Mouse (Mus musculus): ENCODE data around the gene Ttll6. TPM values are rescaled to one million over a fixed set of nuclear protein-coding genes. Genes with fewer than 3 reads are reported as not detected.

Gene Ttll6
- polyA plus RNA-seq, 1 experiment from 2014 or later: 0.51 TPM

DNA sequence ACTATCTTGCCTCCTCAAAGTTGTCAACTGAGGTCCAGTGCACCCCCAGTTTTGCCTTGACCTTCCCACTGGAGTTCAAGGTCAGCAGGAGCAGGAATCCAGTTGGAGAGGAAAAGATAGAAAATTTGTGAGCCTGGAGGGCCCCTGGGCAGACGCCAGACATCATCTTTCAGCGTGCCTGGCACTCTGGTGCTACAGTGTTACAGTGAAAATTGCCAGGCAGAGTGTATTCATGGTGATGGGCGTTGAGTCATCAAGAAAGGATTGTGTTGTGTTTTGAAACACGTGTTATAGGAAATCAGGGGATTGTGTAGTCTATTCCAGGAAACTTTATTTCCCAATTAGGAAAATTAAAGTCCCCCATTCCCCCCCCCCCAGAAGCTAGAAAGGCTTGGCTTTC is 10.2 kb downstream of the Ttll6 start:
- Histone ChIP-seq H3K9ac (ENCODE audit: low read depth, low read length) (no peak overlapping the region), H3K27ac (ENCODE audit: low read length) (no peak overlapping the region), H3K36me3 (ENCODE audit: control insufficient read depth, insufficient read depth, low read length) (no peaks in the 10 kb centered on the region), H3K27me3 (replicated peaks; ENCODE audit: control insufficient read depth, insufficient read depth, low read length) (peaks cover 5% of the 10 kb centered on the region; the same call in 1 of the 2 replicates), H3K4me2 (ENCODE audit: low read depth, low read length) (no peak overlapping the region), H3K4me3 (ENCODE audit: low read length) (no peak overlapping the region), H3K9me3 (ENCODE audit: control insufficient read depth, low read length) (no peaks in the 10 kb centered on the region), H3K4me1 (ENCODE audit: control insufficient read depth, insufficient read depth, low read length) (peaks cover 15% of the 10 kb centered on the region)
- WGBS: 64% methylated on average over 4 of the region's 4 CpGs
- no peak for ATAC-seq

DNA sequence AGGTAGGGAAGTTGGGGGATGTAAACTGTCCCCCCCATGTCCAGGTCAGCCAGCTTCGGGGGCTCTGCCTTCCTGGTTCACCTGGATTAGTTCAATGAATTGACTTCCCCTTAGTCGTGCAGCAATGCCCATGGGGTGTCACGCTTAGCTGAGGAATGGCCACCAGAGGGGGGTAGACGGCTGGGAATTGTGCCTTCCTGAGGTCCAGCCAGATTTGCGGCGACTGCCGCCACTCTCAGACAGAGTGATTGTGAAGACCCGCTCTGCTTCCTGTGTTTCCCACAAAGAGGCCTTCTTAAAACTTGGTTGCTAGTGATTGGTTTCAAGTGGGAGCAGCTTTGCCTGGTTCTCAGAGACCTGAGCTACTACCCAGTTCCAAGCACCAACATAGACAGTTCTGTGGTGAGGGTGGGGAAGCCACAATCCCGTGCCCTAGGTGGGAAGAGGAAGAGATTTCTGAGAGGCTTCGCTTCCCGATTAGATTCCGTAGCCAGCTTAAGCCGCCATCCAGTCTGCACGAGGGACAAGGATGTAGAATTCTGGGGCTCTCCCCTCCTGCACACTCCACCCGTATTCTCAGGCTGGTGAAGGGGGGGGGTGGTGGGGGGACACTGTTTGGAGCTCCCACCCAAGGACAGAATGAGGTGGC is 12.2 kb downstream of the Ttll6 start:
- Histone ChIP-seq H3K36me3 (ENCODE audit: control insufficient read depth, insufficient read depth, low read length) (no peaks in the 10 kb centered on the region), H3K4me1 (ENCODE audit: control insufficient read depth, insufficient read depth, low read length) (peaks cover 10% of the 10 kb centered on the region), H3K4me2 (ENCODE audit: low read depth, low read length) (peak overlapping the region; percentile 27), H3K9ac (ENCODE audit: low read depth, low read length) (peak overlapping the region; percentile 43), H3K27ac (ENCODE audit: low read length) (no peak overlapping the region), H3K4me3 (ENCODE audit: low read length) (peak overlapping the region; percentile 28; the same call in 1 of the 2 replicates), H3K9me3 (ENCODE audit: control insufficient read depth, low read length) (no peaks in the 10 kb centered on the region), H3K27me3 (replicated peaks; ENCODE audit: control insufficient read depth, insufficient read depth, low read length) (peaks cover 5% of the 10 kb centered on the region; the same call in 1 of the 2 replicates)
- WGBS: 4% methylated on average over 15 of the region's 15 CpGs
- ATAC-seq: peak; percentile 73

DNA sequence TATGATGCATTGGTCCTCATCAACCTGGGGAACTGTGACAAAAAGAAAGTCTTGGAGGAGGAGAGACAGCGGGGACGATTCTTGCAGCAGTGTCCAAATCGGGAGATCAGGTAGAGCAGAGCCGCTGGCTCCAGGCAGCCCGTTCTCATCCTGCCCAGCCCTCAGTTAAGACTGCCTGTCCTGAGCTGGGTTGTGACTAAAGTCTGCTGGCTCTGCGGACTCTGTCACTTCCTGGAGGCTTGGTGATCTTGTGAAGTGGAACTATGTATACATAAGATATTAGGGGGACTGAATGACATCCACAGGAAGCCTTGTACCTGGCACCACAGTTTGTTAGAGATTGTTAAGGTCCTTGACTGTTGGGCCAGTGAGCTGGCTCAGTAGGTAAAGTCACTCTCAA is 13.9 kb downstream of the Ttll6 start:
- Histone ChIP-seq H3K36me3 (ENCODE audit: control insufficient read depth, insufficient read depth, low read length) (no peaks in the 10 kb centered on the region), H3K27me3 (replicated peaks; ENCODE audit: control insufficient read depth, insufficient read depth, low read length) (peaks cover 5% of the 10 kb centered on the region; the same call in 1 of the 2 replicates), H3K9ac (ENCODE audit: low read depth, low read length) (no peak overlapping the region), H3K4me2 (ENCODE audit: low read depth, low read length) (no peak overlapping the region), H3K4me1 (ENCODE audit: control insufficient read depth, insufficient read depth, low read length) (peaks cover 3% of the 10 kb centered on the region), H3K4me3 (ENCODE audit: low read length) (no peak overlapping the region), H3K9me3 (ENCODE audit: control insufficient read depth, low read length) (no peaks in the 10 kb centered on the region), H3K27ac (ENCODE audit: low read length) (no peak overlapping the region)
- ATAC-seq: peak; percentile 65; the same call in 1 of the 2 replicates
- WGBS: 62% methylated on average over 6 of the region's 6 CpGs

DNA sequence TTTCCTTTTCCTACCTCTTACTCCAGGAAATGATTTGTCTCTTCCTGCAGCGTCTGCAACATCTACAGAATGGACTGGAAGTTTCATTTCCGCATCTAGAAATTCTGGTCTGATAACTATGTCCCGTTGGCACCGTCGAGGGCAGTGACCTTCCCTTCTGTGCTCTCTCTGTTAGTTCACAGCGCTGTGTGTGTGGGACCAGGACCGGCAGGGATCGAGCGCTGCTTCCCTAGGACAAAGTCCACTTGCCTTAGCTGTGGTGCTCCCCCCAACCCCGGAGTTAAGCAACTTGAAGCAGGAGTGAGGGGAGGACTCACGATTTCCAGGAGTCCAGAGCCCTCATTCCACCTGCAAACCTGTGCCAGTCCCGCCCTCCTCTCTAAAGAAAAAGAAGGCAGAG is 31.2 kb downstream of the Ttll6 start:
- Histone ChIP-seq H3K36me3 (ENCODE audit: control insufficient read depth, insufficient read depth, low read length) (no peaks in the 10 kb centered on the region), H3K9ac (ENCODE audit: low read depth, low read length) (no peak overlapping the region), H3K27ac (ENCODE audit: low read length) (no peak overlapping the region), H3K4me2 (ENCODE audit: low read depth, low read length) (no peak overlapping the region), H3K27me3 (replicated peaks; ENCODE audit: control insufficient read depth, insufficient read depth, low read length) (peaks cover 38% of the 10 kb centered on the region), H3K9me3 (ENCODE audit: control insufficient read depth, low read length) (no peaks in the 10 kb centered on the region), H3K4me3 (ENCODE audit: low read length) (no peak overlapping the region), H3K4me1 (ENCODE audit: control insufficient read depth, insufficient read depth, low read length) (no peaks in the 10 kb centered on the region)
- ATAC-seq: no peak
- 44% methylated on average over 12 of the region's 12 CpGs for whole genome bisulfite sequencing

DNA sequence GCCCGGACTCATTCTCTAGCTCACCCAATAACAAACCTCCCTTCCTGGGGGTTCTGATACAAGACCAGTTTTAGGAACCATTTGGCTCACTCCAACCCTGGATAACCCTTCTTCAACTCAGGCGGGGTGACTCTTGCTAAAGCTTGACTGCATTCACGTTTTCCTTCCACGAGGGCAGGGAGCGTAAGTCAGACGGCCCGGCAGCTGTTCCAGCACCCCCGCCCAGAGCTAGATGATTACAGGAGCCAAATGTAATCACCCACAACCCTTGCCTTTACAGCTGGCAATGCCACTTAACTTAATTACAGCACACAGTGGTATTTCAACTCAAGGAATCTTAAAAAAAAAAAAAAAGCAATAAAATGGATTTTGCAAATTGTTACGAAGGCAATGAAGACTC is 34.5 kb downstream of the Ttll6 start:
- Histone ChIP-seq H3K4me3 (ENCODE audit: low read length) (no peak overlapping the region), H3K27me3 (replicated peaks; ENCODE audit: control insufficient read depth, insufficient read depth, low read length) (peaks cover 70% of the 10 kb centered on the region), H3K9me3 (ENCODE audit: control insufficient read depth, low read length) (no peaks in the 10 kb centered on the region), H3K4me1 (ENCODE audit: control insufficient read depth, insufficient read depth, low read length) (no peaks in the 10 kb centered on the region), H3K4me2 (ENCODE audit: low read depth, low read length) (no peak overlapping the region), H3K27ac (ENCODE audit: low read length) (no peak overlapping the region), H3K36me3 (ENCODE audit: control insufficient read depth, insufficient read depth, low read length) (no peaks in the 10 kb centered on the region), H3K9ac (ENCODE audit: low read depth, low read length) (no peak overlapping the region)
- ATAC-seq: no peak
- 25% methylated on average over 9 of the region's 9 CpGs for WGBS

DNA sequence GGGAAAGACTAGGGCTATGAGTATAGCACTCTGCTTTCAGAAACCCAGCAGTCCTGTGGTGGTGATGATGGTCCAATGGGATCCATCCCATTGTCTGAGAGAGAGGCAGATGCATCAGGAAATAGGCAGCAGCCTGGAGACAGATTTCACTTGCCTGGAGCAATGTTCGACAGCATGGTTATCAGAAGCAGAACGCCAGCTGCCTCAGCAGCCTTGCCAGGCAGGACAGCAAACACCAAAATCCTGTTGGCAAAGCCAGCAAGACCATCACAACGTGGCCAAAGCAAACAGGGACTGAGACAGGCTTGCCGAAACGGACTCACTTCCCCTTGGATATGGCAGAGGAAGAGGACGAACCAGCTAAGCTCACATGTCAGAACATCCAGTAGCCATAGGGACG is 35.4 kb downstream of the Ttll6 start:
- no peak overlapping the region for H3K4me2 ChIP-seq (ENCODE audit: low read depth, low read length)
- 22% methylated on average over 7 of the region's 7 CpGs for WGBS
- H3K9ac ChIP-seq (ENCODE audit: low read depth, low read length): no peak overlapping the region
- H3K4me1 ChIP-seq (ENCODE audit: control insufficient read depth, insufficient read depth, low read length): no peaks in the 10 kb centered on the region
- no peaks in the 10 kb centered on the region for H3K9me3 ChIP-seq (ENCODE audit: control insufficient read depth, low read length)
- H3K4me3 ChIP-seq (ENCODE audit: low read length): no peak overlapping the region
- no peak overlapping the region for H3K27ac ChIP-seq (ENCODE audit: low read length)
- no peak for ATAC-seq
- H3K27me3 ChIP-seq (replicated peaks; ENCODE audit: control insufficient read depth, insufficient read depth, low read length): peaks cover 73% of the 10 kb centered on the region
- H3K36me3 ChIP-seq (ENCODE audit: control insufficient read depth, insufficient read depth, low read length): no peaks in the 10 kb centered on the region

DNA sequence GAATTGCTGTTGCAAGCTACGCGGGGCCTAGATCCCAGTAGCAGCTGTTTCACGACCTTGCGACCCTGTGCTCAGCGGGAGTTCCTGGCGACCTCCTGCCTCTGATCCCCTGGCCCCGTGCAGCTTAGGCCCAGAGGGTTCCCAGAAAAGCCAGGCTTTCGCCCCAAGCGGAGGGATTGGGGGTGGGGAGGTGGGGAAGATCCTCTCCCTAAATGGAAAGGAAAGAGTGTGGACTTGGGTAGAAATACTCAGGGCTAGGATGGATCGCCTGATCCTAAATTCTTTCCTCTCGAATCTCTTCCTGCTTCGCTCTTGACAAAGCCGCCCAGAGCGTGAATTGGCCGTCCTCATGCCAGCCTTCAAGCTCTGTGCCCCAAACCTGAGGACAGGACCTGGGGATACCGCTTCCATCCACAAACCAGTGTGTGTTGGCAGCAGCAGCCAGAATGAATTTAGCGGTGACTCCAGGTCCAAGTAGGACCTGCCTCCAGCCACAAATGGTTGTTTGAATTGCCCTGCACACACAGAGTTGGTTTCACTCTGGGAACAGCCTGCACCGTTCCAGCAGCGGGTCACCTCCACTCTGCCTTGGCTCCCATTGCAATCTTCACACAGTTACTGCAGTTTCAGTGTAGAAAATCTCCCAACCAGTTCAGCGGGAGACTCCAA is 37.3 kb downstream of the Ttll6 start:
- Histone ChIP-seq H3K27ac (ENCODE audit: low read length) (no peak overlapping the region), H3K9me3 (ENCODE audit: control insufficient read depth, low read length) (no peaks in the 10 kb centered on the region), H3K4me3 (ENCODE audit: low read length) (no peak overlapping the region), H3K4me2 (ENCODE audit: low read depth, low read length) (no peak overlapping the region), H3K9ac (ENCODE audit: low read depth, low read length) (no peak overlapping the region), H3K4me1 (ENCODE audit: control insufficient read depth, insufficient read depth, low read length) (no peaks in the 10 kb centered on the region), H3K36me3 (ENCODE audit: control insufficient read depth, insufficient read depth, low read length) (no peaks in the 10 kb centered on the region), H3K27me3 (replicated peaks; ENCODE audit: control insufficient read depth, insufficient read depth, low read length) (peaks cover 82% of the 10 kb centered on the region)
- WGBS: 13% methylated on average over 20 of the region's 20 CpGs
- ATAC-seq: no peak

DNA sequence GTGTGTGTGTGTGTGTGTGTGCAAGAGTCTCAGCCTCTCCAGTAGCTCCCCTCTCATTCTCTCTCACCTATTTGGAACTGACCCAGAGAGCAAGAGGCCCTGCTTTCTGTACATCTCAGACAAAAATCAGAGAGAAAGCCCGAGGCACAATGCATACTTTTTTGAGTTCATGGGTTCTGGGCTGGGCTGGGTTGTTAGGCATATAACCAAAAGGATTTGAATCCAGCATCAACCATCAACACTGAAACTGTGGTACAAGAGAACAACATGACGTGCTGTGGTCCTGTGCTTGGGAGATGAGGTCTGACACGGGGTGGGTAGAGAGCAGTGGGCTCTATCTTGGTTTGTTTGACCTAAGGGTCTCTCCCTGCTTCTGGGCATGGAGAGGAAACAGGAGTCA is 38.0 kb downstream of the Ttll6 start:
- peaks cover 87% of the 10 kb centered on the region for H3K27me3 ChIP-seq (replicated peaks; ENCODE audit: control insufficient read depth, insufficient read depth, low read length)
- no peaks in the 10 kb centered on the region for H3K4me1 ChIP-seq (ENCODE audit: control insufficient read depth, insufficient read depth, low read length)
- no peak overlapping the region for H3K4me2 ChIP-seq (ENCODE audit: low read depth, low read length)
- H3K9me3 ChIP-seq (ENCODE audit: control insufficient read depth, low read length): no peaks in the 10 kb centered on the region
- no peak for ATAC-seq
- H3K9ac ChIP-seq (ENCODE audit: low read depth, low read length): no peak overlapping the region
- H3K36me3 ChIP-seq (ENCODE audit: control insufficient read depth, insufficient read depth, low read length): no peaks in the 10 kb centered on the region
- no peak overlapping the region for H3K4me3 ChIP-seq (ENCODE audit: low read length)
- 18% methylated on average over 3 of the region's 3 CpGs for WGBS
- H3K27ac ChIP-seq (ENCODE audit: low read length): no peak overlapping the region

DNA sequence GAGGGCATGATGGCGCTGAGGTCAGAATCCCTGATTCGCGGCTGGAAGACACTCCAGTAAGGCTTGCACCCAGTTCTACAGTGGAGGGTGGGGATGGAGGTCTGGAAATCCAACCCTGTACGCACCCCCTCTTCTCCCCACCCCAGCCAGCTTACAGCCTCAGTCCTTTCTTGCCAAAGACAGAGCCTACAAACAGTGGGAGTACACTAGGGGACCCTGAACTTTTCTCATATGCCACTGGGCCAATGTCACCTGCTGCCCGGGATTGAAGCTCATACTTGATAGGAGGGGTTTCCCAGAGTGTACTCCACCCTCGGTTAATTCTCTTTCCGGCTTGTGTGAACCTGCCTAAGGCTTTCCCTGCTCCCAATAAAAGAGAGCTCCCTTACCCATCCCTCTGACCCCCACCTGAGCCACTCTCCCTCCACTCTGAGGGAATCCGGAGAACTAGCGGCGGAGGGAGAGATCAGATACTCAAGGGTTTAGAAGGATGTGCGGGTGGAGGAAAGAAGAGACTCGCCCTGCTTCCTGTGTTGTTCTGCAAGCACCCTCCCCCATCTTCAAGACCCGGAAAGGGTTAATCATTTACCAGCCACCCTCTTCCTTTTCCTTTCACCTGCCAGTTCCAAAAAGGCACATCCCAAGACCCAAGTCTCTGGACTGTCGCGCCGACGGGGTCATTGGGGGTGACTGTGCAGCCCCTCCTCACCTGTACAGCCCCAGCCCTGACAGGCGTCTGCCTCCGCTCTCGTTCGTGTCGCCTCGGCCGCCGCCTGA is 39.1 kb downstream of the Ttll6 start:
- ATAC-seq: peak; percentile 23; the same call in 1 of the 2 replicates
- Histone ChIP-seq H3K9ac (ENCODE audit: low read depth, low read length) (no peak overlapping the region), H3K27ac (ENCODE audit: low read length) (no peak overlapping the region), H3K4me1 (ENCODE audit: control insufficient read depth, insufficient read depth, low read length) (no peaks in the 10 kb centered on the region), H3K36me3 (ENCODE audit: control insufficient read depth, insufficient read depth, low read length) (no peaks in the 10 kb centered on the region), H3K4me2 (ENCODE audit: low read depth, low read length) (0 out of 2 replicates have a peak overlapping the region, but pooled peaks have one; percentile 25), H3K27me3 (replicated peaks; ENCODE audit: control insufficient read depth, insufficient read depth, low read length) (peaks cover 88% of the 10 kb centered on the region), H3K9me3 (ENCODE audit: control insufficient read depth, low read length) (no peaks in the 10 kb centered on the region), H3K4me3 (ENCODE audit: low read length) (peak overlapping the region; percentile 31)
- WGBS: under 1% methylated on average over 25 of the region's 25 CpGs
